Mouse (Mus musculus): ENCODE data around the gene Oxsr1. TPM values are rescaled to one million over a fixed set of nuclear protein-coding genes. Genes with fewer than 3 reads are reported as not detected.
"Not testable (repeated sequence)": the region's sequence is repeated elsewhere in the genome, so short reads cannot be mapped to it uniquely, and the experiment has no call there.

Gene Oxsr1
- polyA plus RNA-seq, 1 experiment from 2014 or later, result 12.2 TPM

- not testable (repeated sequence) for H3K27me3 ChIP-seq (ENCODE audit: insufficient read depth, low read length); H3K4me2 ChIP-seq (replicated peaks; ENCODE audit: low read depth, low read length); H3K9me3 ChIP-seq (ENCODE audit: low read length); H3K9ac ChIP-seq (replicated peaks; ENCODE audit: low read length); H3K4me1 ChIP-seq (ENCODE audit: insufficient read depth, low read length); ATAC-seq (ENCODE audit: low FRiP score, low TSS enrichment); H3K36me3 ChIP-seq (ENCODE audit: insufficient read depth, low read length); H3K4me3 ChIP-seq (ENCODE audit: low read length)
- WGBS, result 66% methylated on average over 2 of the region's 2 CpGs
- peak overlapping the region; percentile 29; the same call in 1 of the 2 replicates for H3K27ac ChIP-seq (ENCODE audit: low read length)
Measured at GRCm38 (mm10) chr9:119215341-119215740, 106.9 kb downstream of the Oxsr1 start.

- Histone ChIP-seq H3K27me3 (ENCODE audit: insufficient read depth, low read length) (no peaks in the 10 kb centered on the region), H3K4me1 (ENCODE audit: insufficient read depth, low read length) (no peaks in the 10 kb centered on the region), H3K36me3 (ENCODE audit: insufficient read depth, low read length) (0 out of 2 replicates have a peak, but pooled peaks cover 3% of the 10 kb centered on the region), H3K9me3 (ENCODE audit: low read length) (0 out of 2 replicates have a peak, but pooled peaks cover 2% of the 10 kb centered on the region), H3K4me2 (replicated peaks; ENCODE audit: low read depth, low read length) (no peak overlapping the region), H3K9ac (replicated peaks; ENCODE audit: low read length) (no peak overlapping the region), H3K27ac (ENCODE audit: low read length) (no peak overlapping the region), H3K4me3 (ENCODE audit: low read length) (no peak overlapping the region)
- ATAC-seq (ENCODE audit: low FRiP score, low TSS enrichment), result no peak
- 83% methylated on average over 6 of the region's 6 CpGs for WGBS
Measured at GRCm38 (mm10) chr9:119214601-119215000, 107.6 kb downstream of the Oxsr1 start.

GRCm38 (mm10) chr9:119212996-119213395, 109.2 kb downstream of the Oxsr1 start:
- no peak overlapping the region for H3K4me2 ChIP-seq (replicated peaks; ENCODE audit: low read depth, low read length)
- ATAC-seq (ENCODE audit: low FRiP score, low TSS enrichment), result no peak
- H3K9me3 ChIP-seq (ENCODE audit: low read length), result 0 out of 2 replicates have a peak, but pooled peaks cover 2% of the 10 kb centered on the region
- H3K9ac ChIP-seq (replicated peaks; ENCODE audit: low read length), result no peak overlapping the region
- WGBS, result 78% methylated on average over 8 of the region's 8 CpGs
- 0 out of 2 replicates have a peak, but pooled peaks cover 3% of the 10 kb centered on the region for H3K36me3 ChIP-seq (ENCODE audit: insufficient read depth, low read length)
- no peaks in the 10 kb centered on the region for H3K27me3 ChIP-seq (ENCODE audit: insufficient read depth, low read length)
- no peak overlapping the region for H3K27ac ChIP-seq (ENCODE audit: low read length)
- H3K4me3 ChIP-seq (ENCODE audit: low read length), result no peak overlapping the region
- no peaks in the 10 kb centered on the region for H3K4me1 ChIP-seq (ENCODE audit: insufficient read depth, low read length)

- Histone ChIP-seq H3K27ac (ENCODE audit: low read length) (no peak within 1 kb of the TSS), H3K4me2 (replicated peaks; ENCODE audit: low read depth, low read length) (no peak within 1 kb of the TSS), H3K9me3 (ENCODE audit: low read length) (peaks cover 5% of the 10 kb centered on the region), H3K36me3 (ENCODE audit: insufficient read depth, low read length) (no peaks in the 10 kb centered on the region), H3K9ac (replicated peaks; ENCODE audit: low read length) (no peak within 1 kb of the TSS), H3K27me3 (ENCODE audit: insufficient read depth, low read length) (no peaks in the 10 kb centered on the region), H3K4me3 (ENCODE audit: low read length) (no peak within 1 kb of the TSS), H3K4me1 (ENCODE audit: insufficient read depth, low read length) (0 out of 2 replicates have a peak, but pooled peaks cover 6% of the 10 kb centered on the region)
- WGBS, result 93% methylated on average over 4 of the region's 4 CpGs
- ATAC-seq (ENCODE audit: low FRiP score, low TSS enrichment), result no peak
Measured at GRCm38 (mm10) chr9:119208998-119209397, 113.2 kb downstream of the Oxsr1 start, which contains the start of gene Slc22a13. Slc22a13 (minus strand) TSS chr9:119209098.

- peak overlapping the region; percentile 63; the same call in 1 of the 2 replicates for H3K27ac ChIP-seq (ENCODE audit: low read length)
- no peak overlapping the region for H3K4me2 ChIP-seq (replicated peaks; ENCODE audit: low read depth, low read length)
- H3K4me3 ChIP-seq (ENCODE audit: low read length), result no peak overlapping the region
- H3K9ac ChIP-seq (replicated peaks; ENCODE audit: low read length), result no peak overlapping the region
- peaks cover 9% of the 10 kb centered on the region for H3K9me3 ChIP-seq (ENCODE audit: low read length)
- H3K4me1 ChIP-seq (ENCODE audit: insufficient read depth, low read length), result 0 out of 2 replicates have a peak, but pooled peaks cover 6% of the 10 kb centered on the region
- no peaks in the 10 kb centered on the region for H3K36me3 ChIP-seq (ENCODE audit: insufficient read depth, low read length)
- peak; percentile 85 for ATAC-seq (ENCODE audit: low FRiP score, low TSS enrichment)
- whole genome bisulfite sequencing, result 47% methylated on average over 4 of the region's 4 CpGs
- H3K27me3 ChIP-seq (ENCODE audit: insufficient read depth, low read length), result no peaks in the 10 kb centered on the region
Measured at GRCm38 (mm10) chr9:119207113-119207512, 115.1 kb downstream of the Oxsr1 start.

GRCm38 (mm10) chr9:119206666-119207065, 115.6 kb downstream of the Oxsr1 start:
- H3K4me3 ChIP-seq (ENCODE audit: low read length), result no peak overlapping the region
- H3K9ac ChIP-seq (replicated peaks; ENCODE audit: low read length), result no peak overlapping the region
- H3K27me3 ChIP-seq (ENCODE audit: insufficient read depth, low read length), result no peaks in the 10 kb centered on the region
- H3K4me1 ChIP-seq (ENCODE audit: insufficient read depth, low read length), result 0 out of 2 replicates have a peak, but pooled peaks cover 6% of the 10 kb centered on the region
- ATAC-seq (ENCODE audit: low FRiP score, low TSS enrichment), result peak; percentile 31; the same call in 1 of the 2 replicates
- WGBS, result 57% methylated on average over 2 of the region's 2 CpGs
- H3K4me2 ChIP-seq (replicated peaks; ENCODE audit: low read depth, low read length), result no peak overlapping the region
- H3K36me3 ChIP-seq (ENCODE audit: insufficient read depth, low read length), result no peaks in the 10 kb centered on the region
- H3K9me3 ChIP-seq (ENCODE audit: low read length), result peaks cover 9% of the 10 kb centered on the region
- H3K27ac ChIP-seq (ENCODE audit: low read length), result peak overlapping the region; percentile 13; the same call in 1 of the 2 replicates

GRCm38 (mm10) chr9:119205756-119206155, 116.5 kb downstream of the Oxsr1 start:
- no peak overlapping the region for H3K27ac ChIP-seq (ENCODE audit: low read length)
- WGBS, result 92% methylated on average over 5 of the region's 5 CpGs
- no peaks in the 10 kb centered on the region for H3K36me3 ChIP-seq (ENCODE audit: insufficient read depth, low read length)
- no peaks in the 10 kb centered on the region for H3K27me3 ChIP-seq (ENCODE audit: insufficient read depth, low read length)
- H3K4me1 ChIP-seq (ENCODE audit: insufficient read depth, low read length), result 0 out of 2 replicates have a peak, but pooled peaks cover 6% of the 10 kb centered on the region
- peaks cover 9% of the 10 kb centered on the region for H3K9me3 ChIP-seq (ENCODE audit: low read length)
- no peak overlapping the region for H3K9ac ChIP-seq (replicated peaks; ENCODE audit: low read length)
- H3K4me2 ChIP-seq (replicated peaks; ENCODE audit: low read depth, low read length), result no peak overlapping the region
- ATAC-seq (ENCODE audit: low FRiP score, low TSS enrichment), result no peak
- no peak overlapping the region for H3K4me3 ChIP-seq (ENCODE audit: low read length)

- no peak overlapping the region for H3K4me3 ChIP-seq (ENCODE audit: low read length)
- H3K9me3 ChIP-seq (ENCODE audit: low read length), result peaks cover 6% of the 10 kb centered on the region
- no peaks in the 10 kb centered on the region for H3K36me3 ChIP-seq (ENCODE audit: insufficient read depth, low read length)
- no peaks in the 10 kb centered on the region for H3K27me3 ChIP-seq (ENCODE audit: insufficient read depth, low read length)
- WGBS, result 95% methylated on average over 9 of the region's 9 CpGs
- no peak overlapping the region for H3K9ac ChIP-seq (replicated peaks; ENCODE audit: low read length)
- peaks cover 15% of the 10 kb centered on the region; the same call in 1 of the 2 replicates for H3K4me1 ChIP-seq (ENCODE audit: insufficient read depth, low read length)
- no peak overlapping the region for H3K4me2 ChIP-seq (replicated peaks; ENCODE audit: low read depth, low read length)
- no peak overlapping the region for H3K27ac ChIP-seq (ENCODE audit: low read length)
- no peak for ATAC-seq (ENCODE audit: low FRiP score, low TSS enrichment)
Measured at GRCm38 (mm10) chr9:119203617-119204016, 118.6 kb downstream of the Oxsr1 start.

GRCm38 (mm10) chr9:119201653-119202052, 120.6 kb downstream of the Oxsr1 start:
- peaks cover 12% of the 10 kb centered on the region for H3K4me1 ChIP-seq (ENCODE audit: insufficient read depth, low read length)
- H3K4me3 ChIP-seq (ENCODE audit: low read length), result no peak overlapping the region
- no peaks in the 10 kb centered on the region for H3K27me3 ChIP-seq (ENCODE audit: insufficient read depth, low read length)
- no peak overlapping the region for H3K4me2 ChIP-seq (replicated peaks; ENCODE audit: low read depth, low read length)
- H3K36me3 ChIP-seq (ENCODE audit: insufficient read depth, low read length), result no peaks in the 10 kb centered on the region
- H3K9ac ChIP-seq (replicated peaks; ENCODE audit: low read length), result no peak overlapping the region
- WGBS, result 80% methylated on average over 5 of the region's 5 CpGs
- no peak overlapping the region for H3K27ac ChIP-seq (ENCODE audit: low read length)
- peak; percentile 74 for ATAC-seq (ENCODE audit: low FRiP score, low TSS enrichment)
- peaks cover 6% of the 10 kb centered on the region for H3K9me3 ChIP-seq (ENCODE audit: low read length)

- H3K4me3 ChIP-seq (ENCODE audit: low read length), result no peak overlapping the region
- peaks cover 12% of the 10 kb centered on the region for H3K4me1 ChIP-seq (ENCODE audit: insufficient read depth, low read length)
- H3K36me3 ChIP-seq (ENCODE audit: insufficient read depth, low read length), result no peaks in the 10 kb centered on the region
- 65% methylated on average over 10 of the region's 10 CpGs for WGBS
- no peak overlapping the region for H3K4me2 ChIP-seq (replicated peaks; ENCODE audit: low read depth, low read length)
- H3K9me3 ChIP-seq (ENCODE audit: low read length), result peaks cover 6% of the 10 kb centered on the region
- ATAC-seq (ENCODE audit: low FRiP score, low TSS enrichment), result peak; percentile 29; the same call in 1 of the 2 replicates
- no peaks in the 10 kb centered on the region for H3K27me3 ChIP-seq (ENCODE audit: insufficient read depth, low read length)
- H3K27ac ChIP-seq (ENCODE audit: low read length), result peak overlapping the region; percentile 76
- no peak overlapping the region for H3K9ac ChIP-seq (replicated peaks; ENCODE audit: low read length)
Measured at GRCm38 (mm10) chr9:119199151-119199861, 122.9 kb downstream of the Oxsr1 start.

Data from kidney, embryonic 16.5 days (tissue).